Mouse (Mus musculus) embryonic fibroblast, embryonic 13.5 days (primary cell): Measurements from ENCODE around the gene Trank1. TPM values are rescaled to one million over a fixed set of nuclear protein-coding genes. Genes with fewer than 3 reads are reported as not detected.
A peak's percentile ranks its signal among the peaks of the same experiment; 100 is the strongest.

Experiments used
- H3K27ac ChIP-seq: 2 replicates; pipeline ENCODE4 v1.5.1; 2012; ENCODE audit warnings: low read length, control low read depth, inconsistent platforms; ENCODE audit not compliant: insufficient read depth
- H3K4me1 ChIP-seq: 2 replicates; pipeline ENCODE4 v1.6.1; 2011; ENCODE audit warnings: low read length; ENCODE audit not compliant: control insufficient read depth, insufficient read depth
- H3K4me3 ChIP-seq: 2 replicates; pipeline ENCODE4 v1.5.1; 2011; ENCODE audit warnings: mild to moderate bottlenecking, control low read depth, low read length; ENCODE audit not compliant: insufficient read depth
- CTCF ChIP-seq: IDR thresholded peaks from 2 replicates; pipeline ENCODE4 v1.5.1; 2011; ENCODE audit warnings: mild to moderate bottlenecking, control low read depth, low read length, moderate library complexity, borderline replicate concordance; ENCODE audit not compliant: insufficient read depth
- POLR2A ChIP-seq: IDR thresholded peaks from 2 replicates; pipeline ENCODE4 v1.6.1; 2011; ENCODE audit warnings: low read depth, mild to moderate bottlenecking, control low read depth, low read length, moderate library complexity
- polyA plus RNA-seq: library from polyadenylated mRNA; stranded (reverse); fragments of >200 nt; gene quantifications from 2 replicates; pipeline ENCODE4 v1.2.4, GENCODE M21; 2011; ENCODE audit warnings: low read depth; ENCODE audit not compliant: missing spikeins, insufficient read length

Trank1 gene
- polyA plus RNA-seq, 1 experiment: not detected

- Histone ChIP-seq H3K4me1 (no peaks in the 10 kb centered on the region), H3K27ac (no peak overlapping the region), H3K4me3 (no peak overlapping the region)
- TF ChIP-seq CTCF: no peak
- no peak for TF ChIP-seq POLR2A
Measured at GRCm38 (mm10) chr9:111285061-111285460, 26.5 kb upstream of the Trank1 start.

GRCm38 (mm10) chr9:111285676-111286075, 25.9 kb upstream of the Trank1 start:
- Histone ChIP-seq H3K4me1 (no peaks in the 10 kb centered on the region), H3K4me3 (no peak overlapping the region), H3K27ac (no peak overlapping the region)
- no peak for TF ChIP-seq POLR2A
- no peak for TF ChIP-seq CTCF

- Histone ChIP-seq H3K4me3 (no peak overlapping the region), H3K27ac (no peak overlapping the region), H3K4me1 (no peaks in the 10 kb centered on the region)
- no peak for TF ChIP-seq CTCF
- TF ChIP-seq POLR2A: no peak
Measured at GRCm38 (mm10) chr9:111286468-111286867, 25.1 kb upstream of the Trank1 start.

GRCm38 (mm10) chr9:111287956-111288355, 23.6 kb upstream of the Trank1 start:
- H3K27ac ChIP-seq: no peak overlapping the region

GRCm38 (mm10) chr9:111289294-111289831, 22.2 kb upstream of the Trank1 start:
- Histone ChIP-seq H3K4me3 (no peak overlapping the region), H3K4me1 (0 out of 2 replicates have a peak, but pooled peaks cover 6% of the 10 kb centered on the region), H3K27ac (no peak overlapping the region; the same call in 1 of the 2 replicates)
- TF ChIP-seq CTCF (no peak), POLR2A (no peak)

More at GRCm38 (mm10) chr9:111287956-111288355, 23.6 kb upstream of the Trank1 start:
- TF ChIP-seq POLR2A: no peak
- no peak for TF ChIP-seq CTCF
- Histone ChIP-seq H3K4me1 (0 out of 2 replicates have a peak, but pooled peaks cover 1% of the 10 kb centered on the region), H3K4me3 (no peak overlapping the region)

GRCm38 (mm10) chr9:111289832-111290339, 21.7 kb upstream of the Trank1 start:
- Histone ChIP-seq H3K4me3 (no peak overlapping the region), H3K27ac (no peak overlapping the region; the same call in 1 of the 2 replicates), H3K4me1 (0 out of 2 replicates have a peak, but pooled peaks cover 6% of the 10 kb centered on the region)
- peak; percentile 99 for TF ChIP-seq CTCF
- no peak for TF ChIP-seq POLR2A

- H3K4me3 ChIP-seq: no peak overlapping the region
- TF ChIP-seq POLR2A: no peak
- TF ChIP-seq CTCF: no peak
Measured at GRCm38 (mm10) chr9:111290539-111291100, 20.9 kb upstream of the Trank1 start.

GRCm38 (mm10) chr9:111293234-111293633, 18.3 kb upstream of the Trank1 start:
- 0 out of 2 replicates have a peak, but pooled peaks cover 6% of the 10 kb centered on the region for H3K4me1 ChIP-seq
- no peak overlapping the region for H3K4me3 ChIP-seq
- TF ChIP-seq CTCF: no peak
- no peak for TF ChIP-seq POLR2A
- H3K27ac ChIP-seq: no peak overlapping the region

More at GRCm38 (mm10) chr9:111290539-111291100, 20.9 kb upstream of the Trank1 start:
- Histone ChIP-seq H3K27ac (no peak overlapping the region), H3K4me1 (0 out of 2 replicates have a peak, but pooled peaks cover 6% of the 10 kb centered on the region)

- Histone ChIP-seq H3K4me3 (no peak overlapping the region), H3K4me1 (0 out of 2 replicates have a peak, but pooled peaks cover 6% of the 10 kb centered on the region), H3K27ac (no peak overlapping the region)
- TF ChIP-seq POLR2A (no peak), CTCF (no peak)
Measured at GRCm38 (mm10) chr9:111294911-111295310, 16.6 kb upstream of the Trank1 start.

- Histone ChIP-seq H3K27ac (no peak overlapping the region), H3K4me3 (no peak overlapping the region), H3K4me1 (0 out of 2 replicates have a peak, but pooled peaks cover 6% of the 10 kb centered on the region)
- TF ChIP-seq CTCF (no peak), POLR2A (no peak)
Measured at GRCm38 (mm10) chr9:111295323-111295722, 16.2 kb upstream of the Trank1 start.
